Mouse (Mus musculus) MN1 (cell line): Measurements from ENCODE around the gene Akr1d1.
A peak's percentile ranks its signal among the peaks of the same experiment; 100 is the strongest.

Experiments used
- DNase-seq: peaks from one replicate; pipeline ENCODE4 v3.0.0-alpha.2; 2016; ENCODE audit warnings: low spot score

The Akr1d1 gene

DNA sequence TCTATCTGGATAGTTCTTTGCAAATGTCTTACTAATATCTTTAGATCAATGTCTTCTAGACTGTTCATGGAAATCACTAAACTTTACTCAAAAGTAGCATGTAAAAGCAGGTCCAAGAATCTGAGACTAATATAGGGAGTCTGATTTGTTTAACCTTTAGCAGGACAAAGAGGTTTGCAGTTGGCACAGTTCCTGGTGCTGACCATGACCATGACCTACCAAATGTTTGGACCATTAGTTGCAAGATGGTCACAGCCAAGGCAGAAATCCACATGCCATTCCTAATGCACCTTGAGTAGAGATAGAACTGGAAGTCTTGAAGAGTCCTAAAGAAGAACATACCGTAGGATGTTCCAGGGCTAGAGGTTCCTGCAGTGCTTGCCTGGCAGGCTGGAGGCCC lies 37.4 kb downstream of the Akr1d1 start:
- DNase-seq: no peak

GRCm38 (mm10) chr6:37571939-37572338 lies 42.0 kb downstream of the Akr1d1 start:
- DNase-seq: no peak

DNA sequence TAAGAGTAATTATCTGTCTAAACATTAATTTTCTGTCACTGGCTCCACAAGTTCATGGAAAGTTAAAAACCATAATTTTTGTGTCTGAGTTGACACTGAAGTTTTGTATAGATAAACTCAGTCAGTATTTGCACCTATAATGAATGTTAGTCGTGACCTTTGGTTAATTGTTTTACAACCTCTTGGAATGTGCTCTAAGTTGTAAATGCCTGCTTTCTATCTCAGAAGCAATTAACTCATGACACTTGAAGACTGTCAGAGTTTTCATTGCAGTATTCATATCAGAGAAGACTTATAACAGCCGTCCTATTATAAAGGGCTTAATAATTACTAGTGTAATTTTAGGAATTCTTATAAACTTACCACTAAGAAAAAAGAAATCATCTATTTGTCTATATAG lies 43.0 kb downstream of the Akr1d1 start:
- DNase-seq: no peak

DNA sequence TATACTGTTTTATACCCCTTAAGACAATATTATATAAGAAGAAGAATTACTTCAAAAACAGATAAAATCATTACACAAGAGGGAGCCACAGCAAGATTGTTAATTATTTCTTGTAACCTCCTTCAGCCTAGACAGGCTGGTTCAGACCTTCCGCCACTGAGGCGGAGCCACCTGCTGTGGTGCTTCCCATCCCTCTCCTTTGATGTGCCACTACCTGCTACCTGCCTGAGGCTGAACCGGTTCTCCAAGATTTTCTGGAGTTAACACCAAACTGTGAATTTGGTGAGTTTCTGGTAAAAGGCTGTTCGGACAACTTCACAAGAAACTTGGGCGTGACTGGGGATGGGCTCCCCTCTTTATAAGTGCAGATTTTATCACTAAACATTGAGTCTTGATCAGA lies 50.5 kb downstream of the Akr1d1 start:
- no peak for DNase-seq

DNA sequence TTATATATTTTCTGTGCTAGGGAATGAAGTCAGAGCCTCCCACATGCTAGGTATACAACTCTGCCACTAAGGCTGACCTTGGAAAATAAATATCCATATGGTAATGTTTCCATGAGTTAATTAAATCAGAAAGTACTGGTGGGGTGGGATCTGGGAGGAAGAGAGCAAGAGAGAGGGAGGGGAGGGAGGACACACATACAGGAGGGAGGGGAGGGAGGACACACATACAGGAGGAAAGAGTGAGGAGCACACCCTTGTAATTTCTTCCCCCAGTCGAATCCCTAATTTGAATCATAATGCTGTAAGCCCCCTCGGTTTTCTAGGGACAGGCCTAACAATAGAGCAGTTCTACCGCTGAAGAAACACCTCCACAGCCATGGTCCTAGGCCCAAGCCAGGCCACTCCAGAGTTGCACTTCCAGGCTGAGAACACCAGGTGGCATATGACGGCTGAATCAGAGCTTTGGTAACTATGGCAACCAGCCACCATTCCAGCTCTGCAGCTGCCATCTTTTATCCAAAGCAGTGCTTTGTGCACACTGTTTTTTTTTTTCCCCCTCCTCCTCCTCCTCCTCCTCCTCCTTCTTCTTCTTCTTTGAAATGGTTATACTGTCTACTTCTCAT lies 59.5 kb downstream of the Akr1d1 start:
- peak; percentile 87 for DNase-seq

- no peak for DNase-seq
Measured at GRCm38 (mm10) chr6:37590800-37591199, 60.8 kb downstream of the Akr1d1 start.

DNA sequence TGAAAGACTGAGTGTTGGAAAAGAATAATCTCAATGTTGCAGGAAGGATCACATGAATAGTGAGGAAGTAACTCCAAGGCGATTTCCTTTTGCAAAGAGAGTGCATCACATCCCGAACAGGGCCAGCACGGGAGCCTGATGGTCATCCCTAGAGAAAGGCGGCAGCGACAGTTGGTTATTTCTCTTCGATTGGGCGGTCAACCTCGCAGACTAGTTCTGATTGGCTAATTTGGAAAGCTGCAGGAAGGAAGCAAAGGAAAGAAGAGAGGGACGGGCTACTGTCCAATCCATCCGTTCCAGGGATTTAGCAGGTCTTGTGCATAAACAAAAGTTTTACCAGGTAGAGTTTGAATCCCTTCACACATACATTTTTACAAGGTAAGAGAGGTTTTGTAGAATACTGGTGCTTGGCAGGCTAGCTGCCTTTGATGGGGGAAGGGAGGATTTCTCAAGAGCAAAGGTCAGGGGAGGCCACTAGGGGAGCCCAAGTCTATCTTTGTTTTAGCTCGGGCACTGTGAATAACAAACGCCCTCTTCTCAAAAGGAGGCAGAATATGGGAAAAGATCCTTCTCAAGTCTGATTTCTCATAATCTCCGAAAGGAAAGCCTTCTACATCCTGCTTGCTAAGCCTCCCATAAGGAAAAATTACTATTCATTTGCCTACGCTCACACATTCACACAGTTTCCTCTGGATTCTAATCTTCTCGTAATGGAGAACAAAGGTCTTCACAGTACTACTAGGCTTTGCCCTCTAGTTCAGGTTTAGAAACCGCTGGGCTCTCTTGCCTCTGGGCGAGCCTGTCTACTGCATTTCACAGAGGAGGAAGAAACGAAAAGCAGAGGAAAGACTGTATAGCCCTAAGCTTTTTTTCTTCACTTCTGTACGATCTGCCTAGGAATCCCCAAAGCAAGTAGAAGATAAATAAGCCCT lies 62.4 kb downstream of the Akr1d1 start:
- DNase-seq: peak; percentile 64

- no peak for DNase-seq
Measured at GRCm38 (mm10) chr6:37593033-37593374, 63.0 kb downstream of the Akr1d1 start.

- DNase-seq: no peak
Measured at GRCm38 (mm10) chr6:37593551-37594089, 63.6 kb downstream of the Akr1d1 start.

GRCm38 (mm10) chr6:37597088-37597487 lies 67.1 kb downstream of the Akr1d1 start:
- DNase-seq: no peak

DNA sequence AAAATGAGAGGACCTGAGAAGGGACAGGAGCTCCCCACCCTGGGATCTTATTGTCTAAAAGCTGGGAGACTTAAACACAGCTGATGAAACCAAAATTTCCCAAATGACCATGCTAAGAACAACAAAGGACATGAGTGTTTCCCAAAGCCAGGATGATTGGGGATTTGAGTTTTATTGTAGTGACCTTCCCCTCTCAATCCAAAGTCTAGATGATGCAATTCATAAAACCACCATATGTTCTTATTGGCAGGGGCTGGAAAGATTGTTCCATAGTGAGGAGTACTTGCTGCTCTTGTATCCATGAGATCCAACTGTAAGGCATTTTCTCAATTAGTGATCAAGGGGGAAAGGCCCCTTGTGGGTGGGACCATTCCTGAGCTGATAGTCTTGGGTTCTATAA lies 68.1 kb downstream of the Akr1d1 start:
- DNase-seq: no peak

DNA sequence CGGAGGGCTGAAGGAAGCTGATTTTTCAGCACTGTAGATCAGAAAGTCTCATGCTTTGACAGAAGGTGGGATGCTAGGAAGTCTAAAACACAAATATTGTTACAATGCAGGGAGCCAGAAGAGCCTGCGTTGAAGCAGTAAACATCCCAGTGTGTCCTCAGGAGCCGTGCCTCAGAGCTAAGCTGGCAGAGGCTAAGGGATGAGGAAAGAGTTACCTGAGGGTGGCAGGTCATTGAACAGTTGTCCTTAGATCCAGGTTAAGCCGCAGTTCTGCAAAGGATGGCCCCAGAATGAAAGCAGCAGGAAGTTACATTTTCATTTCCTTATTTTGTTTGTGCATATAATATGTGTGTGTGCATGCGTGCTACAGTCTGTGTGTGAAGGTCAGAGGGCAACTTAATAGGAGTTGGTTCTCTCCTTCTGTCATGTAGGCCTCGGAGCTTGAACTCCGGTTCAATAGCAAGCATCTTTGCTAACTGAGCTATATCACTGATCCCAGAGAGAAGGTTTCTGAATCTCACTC lies 71.1 kb downstream of the Akr1d1 start:
- DNase-seq: no peak

- DNase-seq: no peak
Measured at GRCm38 (mm10) chr6:37602857-37603765, 73.1 kb downstream of the Akr1d1 start.

- DNase-seq: no peak
Measured at GRCm38 (mm10) chr6:37604178-37604883, 74.4 kb downstream of the Akr1d1 start.

DNA sequence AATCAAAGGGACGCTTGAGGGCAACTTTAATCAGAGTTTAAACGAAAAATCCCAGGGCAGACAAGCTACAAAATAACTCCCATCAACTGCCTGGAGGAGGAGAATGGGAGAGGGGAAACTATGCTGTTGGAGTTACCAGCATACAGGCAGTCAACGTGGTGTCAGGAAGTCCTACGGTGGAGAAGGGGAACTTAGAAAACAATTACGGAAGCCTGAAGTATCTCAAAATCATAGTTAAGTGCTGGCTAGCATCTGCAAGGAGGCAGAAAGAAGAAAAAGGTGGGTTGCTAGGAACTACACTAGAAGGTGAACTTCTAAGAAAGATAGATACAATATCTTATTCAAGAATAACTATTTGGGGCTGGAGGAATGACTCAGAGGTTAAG lies 74.9 kb downstream of the Akr1d1 start:
- DNase-seq: no peak

DNA sequence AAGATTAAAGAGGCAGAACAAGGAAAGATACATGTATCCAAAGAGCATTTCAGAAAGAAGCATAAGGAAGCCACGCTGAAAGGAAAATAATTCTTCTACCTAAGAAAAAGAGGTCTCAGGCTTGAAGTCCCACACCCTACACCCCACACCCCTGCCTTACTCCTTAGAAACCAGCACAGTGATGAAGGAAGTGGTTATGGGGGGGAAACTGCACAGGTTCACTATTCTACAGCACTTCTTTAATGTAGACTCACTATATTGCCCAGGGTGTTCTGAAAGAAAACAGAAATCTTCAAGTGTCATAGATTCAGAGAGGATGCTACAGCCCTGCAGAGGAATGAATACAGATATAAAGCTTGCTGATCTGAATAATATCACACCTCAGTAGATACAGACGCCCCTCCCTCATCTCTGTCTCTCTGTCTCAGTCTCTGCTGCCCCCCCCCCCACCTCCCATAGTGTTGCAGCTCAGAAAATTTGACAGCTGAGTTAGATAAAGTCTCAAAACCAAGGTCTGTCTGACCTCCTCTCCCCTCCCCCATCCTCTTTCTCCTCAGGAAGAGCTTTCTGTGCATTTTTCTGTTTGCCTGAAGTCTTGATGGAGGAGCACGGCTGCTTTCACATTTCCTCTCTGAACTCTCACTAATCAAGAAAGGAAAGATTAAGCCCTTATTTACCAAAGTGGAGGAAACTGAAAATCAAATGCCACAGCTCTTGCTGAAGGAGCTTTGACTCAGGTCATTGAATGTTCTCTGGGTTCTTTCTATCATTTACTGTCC lies 77.7 kb downstream of the Akr1d1 start:
- no peak for DNase-seq

GRCm38 (mm10) chr6:37612603-37613284 lies 82.8 kb downstream of the Akr1d1 start:
- no peak for DNase-seq

DNA sequence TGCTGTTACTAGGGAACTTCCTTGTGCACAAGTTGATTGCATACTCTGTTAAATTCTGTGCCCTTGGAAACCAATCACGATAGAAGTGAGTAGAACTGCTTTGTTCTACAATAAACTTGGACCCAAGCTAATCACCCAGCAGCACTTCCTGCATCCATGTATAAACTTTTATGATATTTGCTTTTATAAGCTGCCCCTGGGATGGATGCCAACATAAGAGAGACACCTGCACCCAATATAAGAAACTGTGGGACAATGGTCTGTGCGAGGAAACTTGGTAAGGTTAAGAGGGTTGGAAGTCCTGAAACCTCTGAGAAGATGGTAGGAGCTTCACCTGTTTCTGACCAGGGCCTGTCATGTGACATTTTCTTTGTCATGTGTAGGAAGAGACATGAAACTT lies 85.5 kb downstream of the Akr1d1 start:
- no peak for DNase-seq

- no peak for DNase-seq
Measured at GRCm38 (mm10) chr6:37616136-37616535, 86.2 kb downstream of the Akr1d1 start.

- DNase-seq: no peak
Measured at GRCm38 (mm10) chr6:37617431-37618011, 87.5 kb downstream of the Akr1d1 start.
